In genomic region chr5:53590179-53590765, GRCm38 (mm10) we compare ENCODE assay signal across 8 mouse cellular contexts.
DNase-seq lines count a peak whose midpoint lies in the region; ATAC-seq lines count a peak whose summit lies in the region.

No protein-coding gene starts in this region.

- H3K4me3 ChIP-seq in hindbrain, embryonic 16.5 days (ENCODE audit: low read length), result peak overlapping the region; percentile 92
- peak overlapping the region; percentile 81 for H3K4me3 ChIP-seq in macrophage (ENCODE audit: inconsistent target)

- H3K36me3 ChIP-seq in hindbrain, embryonic 16.5 days (ENCODE audit: control insufficient read depth, insufficient read depth, low read length), result no peaks in the 10 kb centered on the region
- H3K36me3 ChIP-seq in macrophage (ENCODE audit: inconsistent target), result no peaks in the 10 kb centered on the region

- H3K79me2 ChIP-seq in macrophage (ENCODE audit: inconsistent target), result peaks cover 48% of the 10 kb centered on the region

- DNase-seq in WW6 (ENCODE audit: low read depth, low spot score), result peak; percentile 85
- DNase-seq in cerebellum, postnatal 4 days (ENCODE audit: low spot score in 2 of 2), result peak; percentile 96 to 98
- peak; percentile 99 for DNase-seq in gastrocnemius, adult 18-20 months (ENCODE audit: low spot score)
- DNase-seq in left cerebral cortex, adult 18-20 months (ENCODE audit: low spot score in 2 of 2), result peak; percentile 100
- peak; percentile 100 for DNase-seq in right cerebral cortex, adult 18-20 months
- DNase-seq in urinary bladder, postnatal 10 days (ENCODE audit: low spot score), result peak; percentile 96

- peak overlapping the region; percentile 99 for H3K27ac ChIP-seq in hindbrain, embryonic 16.5 days (ENCODE audit: low read depth, low read length)
- H3K27ac ChIP-seq in macrophage, result peak overlapping the region; percentile 97

- ATAC-seq in hindbrain, embryonic 16.5 days, result peak; percentile 86

- WGBS in hindbrain, embryonic 16.5 days, result under 1% methylated on average over 55 of the region's 59 CpGs
- WGBS in macrophage (ENCODE audit: missing documents), result under 1% methylated on average over 29 of the region's 59 CpGs

- peak overlapping the region; percentile 89 for H3K9ac ChIP-seq in hindbrain, embryonic 16.5 days (ENCODE audit: low read depth, low read length)

- H3K27me3 ChIP-seq in hindbrain, embryonic 16.5 days (replicated peaks; ENCODE audit: control insufficient read depth, insufficient read depth, low read length), result no peaks in the 10 kb centered on the region

- peak overlapping the region; percentile 81 for H3K4me2 ChIP-seq in hindbrain, embryonic 16.5 days (ENCODE audit: low read length)

- no peaks in the 10 kb centered on the region for H3K9me3 ChIP-seq in hindbrain, embryonic 16.5 days (ENCODE audit: control insufficient read depth, low read length)

- peaks cover 21% of the 10 kb centered on the region for H3K4me1 ChIP-seq in hindbrain, embryonic 16.5 days (ENCODE audit: control insufficient read depth, insufficient read depth, low read depth, low read length)

Comparison
In these comparisons a context has a peak if more than half of its experiments do, and no peak if none do; other contexts are left out.
1. Peak in every context shown above with its lines: DNase-seq, ATAC-seq, H3K4me3 ChIP-seq and H3K27ac ChIP-seq.